Mouse (Mus musculus): Measurements from ENCODE around the gene Cd244a. TPM values are rescaled to one million over a fixed set of nuclear protein-coding genes. Genes with fewer than 3 reads are reported as not detected.

Gene Cd244a
- total RNA-seq (2015) (5.0 and 6.5 TPM in 2 replicates), total RNA-seq (2017) (6.1 and 9.8 TPM in 2 replicates)

DNA sequence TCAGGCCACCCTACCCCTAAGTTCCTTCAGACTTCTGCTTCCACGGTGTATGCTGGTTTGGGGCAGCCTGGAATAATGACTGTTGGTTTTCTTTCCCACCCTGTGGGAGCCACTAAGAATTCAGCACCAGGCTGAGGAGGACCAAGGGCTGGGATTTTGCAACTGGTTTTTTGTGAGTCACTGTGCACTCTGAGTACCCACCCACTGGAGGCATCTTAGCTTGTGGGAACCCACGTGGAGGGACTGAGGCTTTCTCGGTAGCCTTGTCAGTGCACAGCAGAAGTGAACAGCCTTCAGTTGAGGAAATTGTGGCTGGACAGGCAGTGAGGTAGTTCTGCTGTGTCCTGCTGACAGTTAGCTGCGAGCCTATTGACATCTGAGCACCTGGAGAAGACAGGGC, at the start of gene Cd244a:
Gene Cd244a, plus strand, starts transcription at position 296 of the 400 bp plus-strand sequence.
- peak; percentile 78 for ATAC-seq (replicated peaks; ENCODE audit: poor library complexity)

DNA sequence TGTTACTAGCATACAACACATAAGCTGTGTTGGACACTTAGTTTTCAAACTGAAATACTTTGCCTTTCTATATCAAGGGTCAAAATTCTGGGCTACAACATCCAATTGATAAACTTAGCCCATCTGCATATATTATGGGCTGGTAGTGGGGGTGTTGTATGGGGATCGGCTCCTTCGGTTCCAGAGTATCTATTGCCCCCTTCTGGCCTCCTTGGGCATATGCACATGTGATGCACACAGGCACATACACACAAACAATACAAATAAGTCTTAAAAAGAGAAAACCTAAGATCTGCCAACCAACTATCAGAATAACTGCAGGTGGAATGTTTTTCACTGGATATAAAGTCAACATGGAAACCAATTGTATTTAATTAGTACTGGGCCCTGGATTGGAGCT, 45.8 kb upstream of the Cd244a start:
- peak; percentile 50; the same call in 1 of the 2 replicates for ATAC-seq (replicated peaks; ENCODE audit: poor library complexity)

DNA sequence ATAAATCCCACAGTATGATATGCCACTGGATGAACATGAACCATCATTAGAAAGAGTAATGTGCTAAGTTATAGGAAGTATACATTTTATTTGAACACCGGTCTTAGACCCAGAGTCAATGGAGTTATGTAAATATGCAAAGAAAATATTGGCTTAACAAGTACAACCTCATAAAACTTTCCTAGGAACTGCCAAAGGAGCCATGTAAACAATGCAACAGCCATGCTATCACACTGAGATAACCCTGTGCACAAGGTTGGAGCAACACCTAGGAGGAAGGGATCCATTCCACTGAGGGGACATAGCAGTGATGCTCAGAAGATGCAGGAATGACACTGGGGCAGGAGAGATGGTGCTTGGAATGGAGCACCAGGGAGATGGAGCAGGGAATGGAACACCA, 45.2 kb upstream of the Cd244a start:
- ATAC-seq (replicated peaks; ENCODE audit: poor library complexity): no peak

DNA sequence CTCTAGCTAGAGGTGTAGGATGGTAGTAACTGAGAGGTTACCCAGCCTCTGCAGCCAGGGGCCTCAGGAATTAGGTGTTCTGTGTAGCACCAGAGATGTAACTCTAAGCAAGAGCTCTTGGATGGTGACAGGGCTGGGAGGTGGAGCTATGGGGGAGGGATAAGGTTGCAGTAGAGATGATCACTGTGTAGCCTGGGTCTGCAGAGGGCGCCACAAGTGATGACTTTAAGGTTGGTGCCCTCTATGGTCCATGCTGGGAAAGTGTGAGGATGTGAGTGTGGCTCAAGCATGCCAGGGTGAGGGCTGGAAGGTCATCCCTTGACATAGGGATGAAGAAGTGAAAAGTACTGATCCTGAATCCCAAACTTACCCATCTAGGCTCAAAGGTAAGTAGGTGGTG, 44.0 kb upstream of the Cd244a start:
- ATAC-seq (replicated peaks; ENCODE audit: poor library complexity): peak; percentile 98

DNA sequence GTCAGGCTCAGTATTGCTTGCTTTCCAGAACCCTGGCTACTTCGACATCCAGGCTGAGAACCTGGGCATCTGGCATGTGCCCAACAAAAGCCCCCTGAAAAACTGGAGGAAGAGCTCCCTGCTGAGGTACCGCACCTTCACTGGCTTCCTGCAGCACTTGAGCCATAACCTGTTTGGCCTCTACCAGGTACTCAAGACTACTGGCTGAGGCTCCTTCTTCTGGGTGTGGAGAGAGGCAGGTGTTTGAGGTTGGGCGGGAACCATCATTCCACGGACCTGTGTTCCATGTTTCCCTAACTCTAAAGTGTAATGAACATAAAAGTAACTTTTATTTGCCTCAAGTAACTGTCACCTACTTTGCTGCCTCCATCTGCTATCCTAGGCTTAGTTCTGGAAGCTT, 43.4 kb upstream of the Cd244a start:
- ATAC-seq (replicated peaks; ENCODE audit: poor library complexity): no peak

DNA sequence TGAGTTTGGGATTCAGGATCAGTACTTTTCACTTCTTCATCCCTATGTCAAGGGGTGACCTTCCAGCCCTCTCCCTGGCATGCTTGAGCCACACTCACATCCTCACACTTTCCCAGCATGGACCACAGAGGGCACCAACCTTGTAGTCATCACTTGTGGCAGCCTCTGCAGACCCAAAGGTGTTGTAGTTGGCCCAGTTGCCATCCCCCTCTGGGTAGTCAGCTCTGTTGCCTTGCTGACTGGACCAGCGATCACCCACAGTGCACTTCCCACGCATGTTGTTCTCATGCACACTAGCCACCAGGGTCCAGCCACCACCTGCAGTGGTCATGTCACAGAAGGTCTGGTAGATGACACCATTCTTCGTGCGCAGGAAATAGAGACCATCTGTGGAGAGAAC, 27.6 kb upstream of the Cd244a start:
- ATAC-seq (replicated peaks; ENCODE audit: poor library complexity): no peak

DNA sequence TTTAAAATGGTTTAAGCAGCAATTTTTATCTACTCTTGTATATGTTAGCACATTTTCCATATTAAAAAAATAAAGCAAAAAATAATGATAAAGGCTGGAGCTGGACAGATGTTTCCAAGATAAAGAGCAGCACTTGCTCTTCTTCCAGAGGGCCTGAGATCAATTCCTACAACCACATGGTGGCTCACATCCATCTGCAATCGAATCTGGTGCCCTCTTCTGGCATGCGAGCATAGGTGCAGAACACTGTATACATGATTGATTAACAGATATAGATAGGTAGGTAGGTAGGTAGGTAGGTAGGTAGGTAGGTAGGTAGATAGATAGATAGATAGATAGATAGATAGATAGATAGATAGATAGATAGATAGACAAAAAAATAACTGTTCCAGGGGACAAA, 26.2 kb upstream of the Cd244a start:
- ATAC-seq (replicated peaks; ENCODE audit: poor library complexity): peak; percentile 65

DNA sequence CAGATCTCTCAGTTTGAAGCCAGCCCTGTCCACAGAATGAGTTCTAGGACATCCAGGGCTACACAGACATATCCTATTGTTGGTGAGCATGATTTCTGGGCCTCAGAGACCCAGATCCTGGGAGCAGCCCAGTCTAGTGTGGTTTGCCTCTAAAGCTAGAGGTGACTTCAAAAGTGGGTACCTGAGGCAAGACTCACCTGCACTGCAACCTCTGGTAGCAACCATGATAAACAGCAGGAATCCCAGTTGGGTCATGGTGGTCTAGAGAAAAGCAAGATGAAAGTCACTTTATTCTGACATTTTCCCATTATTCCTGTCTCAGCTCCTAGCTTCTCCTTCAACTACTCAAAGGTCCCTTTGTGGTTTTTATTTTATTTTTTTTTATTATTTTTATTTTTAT, 24.4 kb upstream of the Cd244a start:
- no peak for ATAC-seq (replicated peaks; ENCODE audit: poor library complexity)

DNA sequence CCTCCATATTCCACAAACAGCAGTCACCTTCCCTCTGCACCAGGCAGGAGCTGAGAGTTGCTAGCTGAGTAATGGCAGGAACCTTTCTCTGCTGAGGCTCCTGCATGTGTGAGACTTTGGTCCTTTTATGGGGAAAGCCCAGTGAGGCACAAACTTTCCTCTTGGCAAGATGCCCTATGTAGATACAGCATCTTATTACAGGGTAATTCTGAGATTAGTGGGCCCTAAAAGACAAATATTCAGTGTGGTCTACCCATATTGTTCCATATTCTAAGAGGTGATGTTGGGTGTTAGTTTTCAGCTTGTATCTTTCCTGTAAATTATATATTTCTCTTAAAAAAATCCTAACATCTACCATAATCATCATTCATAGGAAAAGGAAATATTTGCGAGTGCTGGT, 23.8 kb upstream of the Cd244a start, which contains the start of gene Itln1:
Gene Itln1, minus strand, starts transcription at position 101 of the 400 bp plus-strand sequence.
- ATAC-seq (replicated peaks; ENCODE audit: poor library complexity): no peak

DNA sequence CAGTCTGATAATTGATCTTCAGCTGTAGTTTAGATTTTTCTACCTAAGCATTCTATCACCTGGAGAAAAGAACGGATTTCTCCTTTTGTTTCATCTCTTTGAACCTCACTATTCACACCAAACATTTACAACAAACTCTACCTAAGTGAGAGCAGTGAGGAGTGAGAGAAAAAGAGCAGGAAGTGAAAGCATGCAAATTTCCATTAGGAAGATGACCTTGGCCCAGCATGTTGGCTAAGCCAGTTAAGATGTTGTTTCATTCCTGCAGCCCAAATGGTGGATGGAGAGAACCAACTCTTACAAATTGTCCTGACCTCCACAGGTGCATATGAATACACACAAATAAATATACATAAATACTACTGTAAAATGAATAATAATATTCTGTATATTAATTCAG, 18.3 kb upstream of the Cd244a start:
- no peak for ATAC-seq (replicated peaks; ENCODE audit: poor library complexity)

DNA sequence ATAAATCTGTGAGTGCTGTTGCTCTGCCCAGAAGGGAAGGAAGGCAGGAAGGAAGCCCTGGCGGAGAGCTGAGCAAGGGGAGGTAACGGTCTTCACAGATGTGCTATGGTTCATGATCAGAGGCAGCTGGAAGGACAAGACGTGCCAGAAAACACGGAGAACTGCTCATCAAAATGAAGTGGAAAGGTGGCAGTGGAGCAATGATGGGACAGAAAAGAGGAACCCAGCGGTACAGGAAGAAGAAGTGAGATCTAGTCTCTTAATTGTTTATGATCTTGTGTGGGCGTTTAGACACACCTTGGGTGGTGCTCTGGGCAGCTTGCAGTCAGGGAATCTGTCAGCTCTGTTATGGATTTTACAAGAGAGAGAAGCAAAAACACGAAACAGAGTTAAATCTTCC, 7.7 kb upstream of the Cd244a start:
- peak; percentile 64 for ATAC-seq (replicated peaks; ENCODE audit: poor library complexity)

DNA sequence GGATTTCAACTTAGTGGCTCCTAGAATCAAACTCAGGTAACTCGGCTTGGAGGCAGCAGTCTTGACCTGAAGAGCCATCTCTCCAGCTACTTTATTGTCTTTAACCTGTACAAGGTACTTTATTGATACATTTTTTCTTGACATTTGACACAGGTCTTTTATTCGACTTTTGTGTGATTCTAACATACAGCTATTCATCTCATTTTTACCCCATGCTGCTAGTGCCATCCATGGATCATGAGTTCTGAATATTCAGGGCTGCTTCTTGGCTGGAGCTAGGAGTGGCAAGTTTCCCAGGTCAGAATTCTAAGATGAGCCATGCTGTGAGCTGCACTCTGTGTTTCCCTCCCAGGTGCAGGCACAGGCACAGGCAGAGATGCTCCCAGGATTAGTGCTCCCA, 6.8 kb upstream of the Cd244a start:
- no peak for ATAC-seq (replicated peaks; ENCODE audit: poor library complexity)

DNA sequence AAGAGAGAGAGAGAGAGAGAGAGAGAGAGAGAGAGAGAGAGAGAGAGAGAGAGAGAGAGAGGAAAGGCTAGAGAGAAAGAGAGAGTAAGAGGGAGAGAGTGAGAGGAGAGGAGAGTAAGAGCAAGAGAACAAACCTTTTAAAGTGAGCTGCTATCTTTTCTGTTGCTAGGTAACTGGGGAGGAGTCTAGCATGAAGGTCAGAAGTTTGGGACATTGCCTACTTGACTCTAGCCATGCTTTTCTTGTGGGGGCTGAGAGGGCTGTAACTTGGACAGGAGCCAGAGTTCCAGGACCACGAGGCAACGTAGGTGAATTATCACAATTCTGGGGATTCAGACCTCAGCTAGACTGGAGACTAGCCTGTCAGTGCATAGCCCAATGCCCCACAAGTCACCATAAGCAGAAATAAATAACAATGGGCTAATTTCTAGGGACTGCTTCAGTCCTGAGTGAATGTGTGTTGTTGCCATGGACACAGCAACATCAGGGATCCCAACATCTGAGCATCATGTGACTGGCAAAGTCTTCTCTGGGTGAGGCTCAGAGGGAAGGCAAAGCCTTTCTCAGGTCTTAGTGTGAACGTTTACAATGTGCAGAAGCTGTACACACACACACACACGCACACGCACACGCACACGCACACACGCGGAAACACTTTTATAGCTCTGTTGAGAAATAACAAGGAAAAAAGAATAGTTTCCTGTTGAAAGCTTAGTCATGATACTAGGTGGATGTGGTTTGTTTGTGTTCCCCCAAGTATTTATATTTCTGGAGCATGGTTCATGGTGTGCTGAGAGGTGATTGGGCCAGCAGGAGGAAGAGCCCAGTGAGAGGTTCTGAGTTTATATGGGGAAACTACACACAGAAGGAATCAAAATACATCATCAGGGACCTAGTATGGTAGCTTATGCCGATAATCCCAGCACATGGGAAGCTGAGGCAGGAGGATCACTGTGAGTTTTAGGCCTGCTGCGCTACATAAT, 5.3 kb upstream of the Cd244a start:
- ATAC-seq (replicated peaks; ENCODE audit: poor library complexity): peak; percentile 55

DNA sequence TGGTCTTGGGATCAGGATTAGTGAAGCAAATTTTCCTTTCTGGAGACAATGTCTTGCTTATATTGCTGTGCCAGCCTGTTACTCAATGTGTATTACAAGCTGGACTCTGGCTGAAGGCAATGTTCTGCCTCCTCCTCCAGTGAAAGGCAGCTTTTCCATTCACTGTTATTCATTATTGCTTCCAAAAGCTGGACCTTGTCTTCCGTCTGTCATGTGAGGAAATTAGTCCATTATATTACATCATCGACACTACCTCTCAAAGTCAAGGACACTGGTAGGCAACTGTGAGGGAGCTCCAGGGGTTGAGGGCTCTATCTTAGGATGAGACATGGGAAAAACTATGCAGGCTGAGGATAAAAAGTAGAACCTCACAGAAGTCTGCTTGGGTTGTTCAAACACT, 2.6 kb upstream of the Cd244a start:
- ATAC-seq (replicated peaks; ENCODE audit: poor library complexity): no peak

DNA sequence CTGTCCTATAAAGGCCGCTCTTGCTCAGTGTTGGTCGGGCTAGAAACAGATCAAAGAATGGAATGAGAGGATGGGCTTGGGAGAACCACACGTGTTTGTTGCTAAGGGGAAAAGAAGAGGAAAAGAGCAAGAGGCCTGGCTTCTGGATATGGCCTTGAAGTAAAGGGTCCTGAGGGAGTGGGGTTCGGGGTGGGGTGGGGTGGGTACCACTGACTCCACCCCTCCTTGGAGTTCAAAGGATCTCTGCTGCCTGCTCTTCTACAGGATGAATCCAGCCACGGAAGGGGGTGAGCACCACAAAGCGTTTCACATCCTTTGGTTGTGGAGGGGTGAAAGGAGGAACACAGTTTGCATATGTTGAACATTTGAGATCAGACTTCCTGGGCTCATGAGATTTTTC, 586 bp upstream of the Cd244a start:
- ATAC-seq (replicated peaks; ENCODE audit: poor library complexity): no peak

DNA sequence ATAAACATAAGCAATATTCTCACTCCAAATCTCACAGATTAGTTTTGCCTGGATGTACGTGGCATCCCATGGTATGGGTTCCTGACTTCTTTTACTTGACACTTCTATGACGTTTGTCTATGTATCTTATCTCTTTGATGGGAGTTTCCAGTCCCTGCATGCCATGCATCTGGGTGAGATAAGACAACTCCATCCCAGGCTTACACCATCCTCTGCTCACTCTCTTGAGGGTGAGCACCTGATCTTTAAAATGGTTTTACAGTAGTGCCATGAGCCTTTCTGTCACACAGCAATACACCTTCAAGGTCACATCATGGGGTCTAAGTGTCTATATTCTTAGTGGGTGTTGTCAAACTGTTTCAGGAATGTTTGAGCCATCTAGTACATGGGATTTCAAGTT, 1.3 kb downstream of the Cd244a start:
- no peak for ATAC-seq (replicated peaks; ENCODE audit: poor library complexity)

DNA sequence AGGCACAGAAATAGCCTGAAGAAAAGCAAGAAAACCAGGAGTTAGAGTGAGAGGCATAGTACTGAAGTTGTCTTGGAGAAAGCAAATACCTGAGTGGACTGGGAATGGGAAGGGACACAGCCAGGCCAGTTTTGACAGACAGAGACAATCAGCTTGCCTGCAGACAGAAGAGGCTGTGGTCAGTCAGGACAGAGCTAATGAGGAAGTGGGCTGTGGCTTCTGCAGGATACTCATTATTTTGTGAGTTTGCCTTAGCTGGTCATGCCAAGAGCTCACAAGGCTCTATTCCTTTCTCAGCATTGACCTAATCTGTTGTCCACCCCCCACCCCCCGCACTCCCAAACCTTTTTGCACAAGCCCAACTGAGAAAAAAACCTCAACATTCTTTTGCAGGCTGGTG, 2.2 kb downstream of the Cd244a start:
- peak; percentile 49 for ATAC-seq (replicated peaks; ENCODE audit: poor library complexity)

DNA sequence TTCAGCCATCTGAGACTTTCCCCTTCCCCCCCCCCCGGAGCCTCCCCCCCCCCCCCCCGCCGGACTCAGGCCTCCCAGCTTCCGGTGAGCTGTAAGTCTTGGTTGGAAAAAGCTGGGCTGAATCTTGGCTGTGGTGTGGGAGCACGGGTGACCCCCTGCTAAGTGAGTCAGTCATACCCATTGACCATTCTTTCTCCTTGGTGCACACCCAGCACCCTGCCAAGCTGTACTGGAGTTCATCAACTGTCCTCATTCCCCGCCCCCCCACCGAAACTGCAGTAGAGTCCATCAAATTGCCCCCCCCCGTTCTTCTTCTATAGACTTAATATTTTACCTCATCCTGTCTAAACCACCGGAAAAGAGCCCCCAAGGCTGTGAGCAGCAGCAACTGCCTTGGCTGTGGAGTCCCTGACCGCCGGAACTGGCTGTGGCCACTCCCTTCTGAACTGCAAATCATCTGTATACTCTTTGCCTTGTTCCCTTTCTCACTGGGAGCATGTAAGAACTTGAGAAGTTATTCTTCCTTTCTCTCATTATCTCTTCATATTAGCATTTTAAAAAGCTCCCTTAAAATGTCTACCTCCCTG, 2.7 kb downstream of the Cd244a start:
- ATAC-seq (replicated peaks; ENCODE audit: poor library complexity): peak; percentile 22

DNA sequence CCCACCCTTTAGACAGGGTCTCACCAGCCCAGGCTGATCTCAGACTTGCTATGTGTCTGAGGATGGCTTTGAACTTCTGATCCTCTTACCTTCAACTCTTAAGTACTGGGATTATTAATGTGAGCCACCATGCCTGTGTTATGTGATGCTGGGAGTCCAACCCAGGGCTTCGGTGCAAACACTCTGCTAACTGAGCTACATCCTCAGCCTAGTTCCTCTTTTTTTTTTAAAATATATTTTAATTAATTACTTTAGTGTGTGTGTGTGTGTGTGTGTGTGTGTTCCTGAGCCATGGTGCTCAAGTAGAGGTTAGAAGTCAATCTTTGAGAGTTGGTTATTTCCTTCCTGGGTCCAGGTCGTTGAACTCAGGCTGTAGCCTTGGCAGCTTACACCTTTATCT, 4.0 kb downstream of the Cd244a start:
- no peak for ATAC-seq (replicated peaks; ENCODE audit: poor library complexity)

DNA sequence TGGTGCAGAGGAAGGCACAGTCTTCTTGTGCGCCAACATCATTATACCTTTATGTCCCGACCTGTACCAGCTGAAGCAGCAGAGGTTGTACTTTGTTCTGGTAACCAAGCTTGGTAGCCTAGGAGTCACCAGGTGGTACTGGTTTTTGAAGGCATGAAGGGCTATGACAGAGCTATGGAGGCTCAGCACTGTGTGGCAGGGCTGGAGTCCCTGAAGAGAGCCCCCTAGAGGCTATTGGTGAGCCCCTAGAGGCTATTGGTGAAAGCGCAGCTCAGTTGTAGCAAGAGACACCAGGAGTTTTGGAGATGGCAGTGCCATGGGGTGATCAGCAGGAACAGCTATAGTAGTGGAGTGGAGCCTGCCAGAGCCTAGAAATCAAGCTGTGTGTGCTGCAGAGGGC, 5.3 kb downstream of the Cd244a start:
- peak; percentile 73 for ATAC-seq (replicated peaks; ENCODE audit: poor library complexity)

DNA sequence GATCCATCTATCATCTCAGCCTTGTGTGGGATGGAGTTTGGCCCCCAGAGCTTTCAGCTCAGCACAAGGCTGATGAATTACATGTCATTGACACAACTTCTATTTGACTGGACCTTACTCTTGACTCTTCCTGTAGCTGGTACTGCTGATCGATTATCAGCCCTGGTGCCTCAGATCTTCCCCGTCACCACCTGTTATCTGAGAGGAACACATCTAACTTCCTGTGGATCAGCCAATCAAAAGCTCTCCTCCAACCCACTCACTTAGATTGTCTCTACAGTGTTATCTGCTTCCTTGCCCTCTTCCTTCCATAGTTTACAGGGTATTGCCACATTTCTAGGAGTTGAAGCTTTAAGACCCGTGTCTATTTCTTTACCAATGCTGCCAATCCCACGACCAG, 6.9 kb downstream of the Cd244a start:
- ATAC-seq (replicated peaks; ENCODE audit: poor library complexity): no peak

DNA sequence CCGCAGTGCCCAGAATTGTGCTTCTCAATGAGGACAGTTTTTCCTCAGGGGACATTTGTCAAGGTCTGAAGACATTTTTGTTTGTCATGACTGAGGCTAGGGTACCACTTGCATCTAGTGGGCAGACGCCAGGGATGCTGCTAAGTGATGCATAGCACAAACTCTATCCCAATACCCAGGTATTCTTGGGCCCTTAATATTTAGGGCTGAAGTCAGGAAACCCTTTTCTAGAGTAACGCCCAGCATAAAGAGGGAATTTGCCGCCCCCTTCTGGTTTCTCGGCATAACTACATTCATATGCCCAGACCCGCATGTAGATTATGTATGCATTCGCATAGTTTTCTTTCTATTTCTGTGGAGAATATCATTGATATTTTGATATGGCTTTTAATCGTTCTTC, 7.8 kb downstream of the Cd244a start:
- peak; percentile 76 for ATAC-seq (replicated peaks; ENCODE audit: poor library complexity)
